Mouse (Mus musculus) hindbrain, embryonic 16.5 days (tissue): ENCODE measurements around the gene Fam50a. TPM values are rescaled to one million over a fixed set of nuclear protein-coding genes. Genes with fewer than 3 reads are reported as not detected.
A peak's percentile ranks its signal among the peaks of the same experiment; 100 is the strongest.

Experiments used
- ATAC-seq: fragments of 200-750 bp; cut with Nextera tagmentation; 2 replicates; pipeline ENCODE4 v1.8.0; 2017; ENCODE audit warnings: moderate TSS enrichment, moderate library complexity
- H3K27ac ChIP-seq: fragments of 300-500 bp; sonication (generic); 2 replicates; pipeline ENCODE4 v1.5.1; 2014; ENCODE audit warnings: low read depth, mild to moderate bottlenecking, control low read depth, low read length, moderate library complexity
- H3K27me3 ChIP-seq: fragments of 300-500 bp; sonication (generic); replicated peaks from 2 replicates; pipeline ENCODE4 v1.6.1; 2014; ENCODE audit warnings: low read length; ENCODE audit not compliant: control insufficient read depth, insufficient read depth
- H3K36me3 ChIP-seq: fragments of 300-500 bp; sonication (generic); 2 replicates; pipeline ENCODE4 v1.6.1; 2014; ENCODE audit warnings: mild to moderate bottlenecking, low read length, moderate library complexity, mixed read lengths; ENCODE audit not compliant: control insufficient read depth, insufficient read depth
- H3K4me1 ChIP-seq: fragments of 300-500 bp; sonication (generic); 2 replicates; pipeline ENCODE4 v1.6.1; 2014; ENCODE audit warnings: low read depth, low read length; ENCODE audit not compliant: control insufficient read depth, insufficient read depth
- H3K4me2 ChIP-seq: fragments of 300-500 bp; sonication (generic); 2 replicates; pipeline ENCODE4 v1.6.1; 2014; ENCODE audit warnings: mild to moderate bottlenecking, low read length, control low read depth, moderate library complexity
- H3K4me3 ChIP-seq: fragments of 300-500 bp; sonication (generic); 2 replicates; pipeline ENCODE4 v1.5.1; 2014; ENCODE audit warnings: mild to moderate bottlenecking, low read length, control low read depth, moderate library complexity
- H3K9ac ChIP-seq: fragments of 300-500 bp; sonication (generic); 2 replicates; pipeline ENCODE4 v1.6.1; 2014; ENCODE audit warnings: low read depth, mild to moderate bottlenecking, control low read depth, low read length, moderate library complexity
- H3K9me3 ChIP-seq: fragments of 300-500 bp; sonication (generic); 2 replicates; pipeline ENCODE4 v1.6.1; 2014; ENCODE audit warnings: mild to moderate bottlenecking, low read length, moderate library complexity; ENCODE audit not compliant: control insufficient read depth
- WGBS: fragments of 180-500 bp; shearing (Covaris S2); extraction: QIAGEN DNeasy Blood & Tissue Kit; methylation state at CpG from one replicate; pipeline ENCODE4 v1.1.7; 2014; 5-methylcytosine and 5-hydroxymethylcytosine counted together
- microRNA-seq: library from miRNA; unstranded; fragments of <30 nt; microRNA quantifications from one replicate; pipeline ENCODE4, GENCODE M21; 2017
- polyA plus RNA-seq: library from polyadenylated mRNA; unstranded; fragments of >200 nt; fragmentation: Nextera tagmentation; extraction: Ambion mirVana; gene quantifications from 2 replicates; pipeline ENCODE4 v1.2.1, GENCODE M21; 2015

Gene Fam50a
- polyA plus RNA-seq, 1 experiment from 2014 or later = 61.5 TPM

GRCm38 (mm10) chrX:74368209-74368909, 55.5 kb downstream of the Fam50a start:
- peak; percentile 80 for ATAC-seq
- Histone ChIP-seq H3K4me1 (peaks cover 8% of the 10 kb centered on the region), H3K9ac (peak overlapping the region; percentile 81), H3K4me2 (peak overlapping the region; percentile 70), H3K27me3 (no peaks in the 10 kb centered on the region), H3K27ac (peak overlapping the region; percentile 80), H3K36me3 (peaks cover 2% of the 10 kb centered on the region; the same call in 1 of the 2 replicates), H3K4me3 (peak overlapping the region; percentile 61), H3K9me3 (no peaks in the 10 kb centered on the region)
- 20% methylated on average over 44 of the region's 49 CpGs for WGBS

Small RNA genes within 50 kb of the gene (microRNA-seq; reads per million reads assigned to microRNA genes)
- gene Mir7091 = 0.83 reads per million
- gene Mir7092 = not detected

Other genes with a start within 250 kb of the Fam50a start
- gene Opn1mw, start 185.6 kb upstream of the Fam50a start, polyA plus RNA-seq = not detected in 2 replicates
- 9.9 and 10.8 TPM in 2 replicates for gene Mecp2, start 177.7 kb upstream of the Fam50a start, polyA plus RNA-seq
- not detected in 2 replicates for gene Tex28, start 145.2 kb upstream of the Fam50a start, polyA plus RNA-seq
- gene Tktl1, start 135.8 kb upstream of the Fam50a start, polyA plus RNA-seq = 0.14 TPM in 1 of 2 replicates, not detected in the other
- gene Flna, start 63.2 kb upstream of the Fam50a start, polyA plus RNA-seq = 77.4 and 103 TPM in 2 replicates
- 13.1 and 14.8 TPM in 2 replicates for gene Emd, start 58.3 kb upstream of the Fam50a start, polyA plus RNA-seq
- gene Rpl10, start 42.2 kb upstream of the Fam50a start, polyA plus RNA-seq = 342 and 444 TPM in 2 replicates
- 78.4 and 79.0 TPM in 2 replicates for gene Taz, start 31.1 kb upstream of the Fam50a start, polyA plus RNA-seq
- gene Dnase1l1, start 30.7 kb upstream of the Fam50a start, polyA plus RNA-seq = 4.4 and 4.7 TPM in 2 replicates
- gene Atp6ap1, start 15.9 kb upstream of the Fam50a start, polyA plus RNA-seq = 331 and 347 TPM in 2 replicates
- gene Gdi1, start 8.0 kb upstream of the Fam50a start, polyA plus RNA-seq = 978 and 991 TPM in 2 replicates
- gene Plxna3, start 16.0 kb downstream of the Fam50a start, polyA plus RNA-seq = 38.2 and 49.4 TPM in 2 replicates
- 69.7 and 78.4 TPM in 2 replicates for gene Lage3, start 40.6 kb downstream of the Fam50a start, polyA plus RNA-seq
- gene Ubl4a, start 60.2 kb downstream of the Fam50a start, polyA plus RNA-seq = 72.9 and 74.6 TPM in 2 replicates
- gene Slc10a3, start 60.3 kb downstream of the Fam50a start, polyA plus RNA-seq = 7.5 and 8.2 TPM in 2 replicates
- gene Fam3a, start 80.2 kb downstream of the Fam50a start, polyA plus RNA-seq = 35.5 and 37.9 TPM in 2 replicates
- gene Ikbkg, start 80.3 kb downstream of the Fam50a start, polyA plus RNA-seq = 14.3 and 17.1 TPM in 2 replicates
- 46.0 and 50.8 TPM in 2 replicates for gene G6pdx, start 116.2 kb downstream of the Fam50a start, polyA plus RNA-seq
- not detected in 2 replicates for gene Gm6880, start 168.4 kb downstream of the Fam50a start, polyA plus RNA-seq